Mouse (Mus musculus) megakaryocyte, adult 5-6 weeks (primary cell): Measurements from ENCODE around the gene Coa4. TPM values are rescaled to one million over a fixed set of nuclear protein-coding genes. Genes with fewer than 3 reads are reported as not detected.
A peak's percentile ranks its signal among the peaks of the same experiment; 100 is the strongest.

Experiments
- ATAC-seq: 2 replicates; pipeline ENCODE4 v1.8.0; 2016; ENCODE audit warnings: mild to moderate bottlenecking, inconsistent platforms; ENCODE audit not compliant: poor library complexity, severe bottlenecking
- total RNA-seq, 2 experiments: library from RNA; stranded (forward) in 1 of 2; stranded (reverse) in 1 of 2; fragments of 153-499, 151-499 nt in 1 of 2; fragments of 221-1000, 200-1000 nt in 1 of 2; gene quantifications; 2 replicates each; pipeline versions ENCODE4 v1.2.3 to v1.2.4; 2015 to 2017

Coa4 gene
- total RNA-seq (2015) = 24.7 and 31.5 TPM in 2 replicates
- 19.4 and 23.0 TPM in 2 replicates for total RNA-seq (2017)

GRCm38 (mm10) chr7:100536804-100537518, at the start of gene Coa4:
Gene Coa4 (plus strand): TSS chr7:100537071.
- ATAC-seq = peak; percentile 84

- ATAC-seq = no peak; the same call in 1 of the 2 replicates
These were observed 49.6 kb upstream of the Coa4 start for GRCm38 (mm10) chr7:100487301-100487700.

GRCm38 (mm10) chr7:100488474-100489048, 48.3 kb upstream of the Coa4 start:
- ATAC-seq = no peak

GRCm38 (mm10) chr7:100492391-100493116, 44.3 kb upstream of the Coa4 start:
- peak; percentile 33 for ATAC-seq

GRCm38 (mm10) chr7:100493117-100493483, 43.8 kb upstream of the Coa4 start, which contains the start of gene Ucp2:
Gene Ucp2 (plus strand): TSS chr7:100493337.
- peak; percentile 77 for ATAC-seq

GRCm38 (mm10) chr7:100493484-100494414, 43.1 kb upstream of the Coa4 start:
- ATAC-seq = peak; percentile 13

GRCm38 (mm10) chr7:100494415-100494831, 42.4 kb upstream of the Coa4 start:
- ATAC-seq = no peak

GRCm38 (mm10) chr7:100495042-100495441, 41.8 kb upstream of the Coa4 start:
- no peak for ATAC-seq

GRCm38 (mm10) chr7:100495581-100496251, 41.2 kb upstream of the Coa4 start:
- peak; percentile 74 for ATAC-seq

GRCm38 (mm10) chr7:100496371-100496770, 40.5 kb upstream of the Coa4 start:
- ATAC-seq = no peak

- no peak for ATAC-seq
These were observed 40.1 kb upstream of the Coa4 start for GRCm38 (mm10) chr7:100496791-100497190.

- no peak for ATAC-seq
These were observed 39.5 kb upstream of the Coa4 start for GRCm38 (mm10) chr7:100497402-100497801.

GRCm38 (mm10) chr7:100497982-100498381, 38.9 kb upstream of the Coa4 start:
- ATAC-seq = no peak

- ATAC-seq = no peak
These were observed 37.4 kb upstream of the Coa4 start for GRCm38 (mm10) chr7:100499465-100499864.

- ATAC-seq = no peak
These were observed 36.4 kb upstream of the Coa4 start for GRCm38 (mm10) chr7:100500276-100500977.

GRCm38 (mm10) chr7:100501027-100501843, 35.6 kb upstream of the Coa4 start:
- ATAC-seq = no peak

- no peak for ATAC-seq
These were observed 35.0 kb upstream of the Coa4 start for GRCm38 (mm10) chr7:100501844-100502373.

GRCm38 (mm10) chr7:100502374-100502922, 34.4 kb upstream of the Coa4 start:
- ATAC-seq = peak; percentile 28
